Mouse (Mus musculus) spleen, adult 12 weeks (tissue): ENCODE data around the gene Ahnak.
"Not testable (repeated sequence)": the region's sequence is repeated elsewhere in the genome, so short reads cannot be mapped to it uniquely, and the experiment has no call there.

Experiments
- DNase-seq: peaks from one replicate; pipeline ENCODE4 v3.0.0; 2022; ENCODE audit warnings: low spot score

Gene Ahnak

GRCm38 (mm10) chr19:9097441-9097840, 108.4 kb downstream of the Ahnak start:
- DNase-seq: no peak

GRCm38 (mm10) chr19:9099751-9100150, 110.7 kb downstream of the Ahnak start:
- DNase-seq: no peak

GRCm38 (mm10) chr19:9100297-9101061, 111.4 kb downstream of the Ahnak start:
- DNase-seq: no peak

- no peak for DNase-seq
These were observed 112.0 kb downstream of the Ahnak start for GRCm38 (mm10) chr19:9101062-9101457.

- DNase-seq: no peak
These were observed 114.9 kb downstream of the Ahnak start for GRCm38 (mm10) chr19:9103986-9104385.

GRCm38 (mm10) chr19:9105101-9105685, 116.1 kb downstream of the Ahnak start:
- no peak for DNase-seq

GRCm38 (mm10) chr19:9106096-9106495, 117.0 kb downstream of the Ahnak start:
- DNase-seq: no peak

GRCm38 (mm10) chr19:9106751-9107378, 117.8 kb downstream of the Ahnak start:
- DNase-seq: no peak

- no peak for DNase-seq
These were observed 118.3 kb downstream of the Ahnak start for GRCm38 (mm10) chr19:9107379-9107755.

- DNase-seq: no peak
These were observed 119.5 kb downstream of the Ahnak start for GRCm38 (mm10) chr19:9108536-9108935.

GRCm38 (mm10) chr19:9110182-9110869, 121.2 kb downstream of the Ahnak start:
- DNase-seq: peak; percentile 19

GRCm38 (mm10) chr19:9112043-9112442, 123.0 kb downstream of the Ahnak start:
- DNase-seq: no peak

- no peak for DNase-seq
These were observed 127.2 kb downstream of the Ahnak start for GRCm38 (mm10) chr19:9116268-9116667.

- DNase-seq: no peak
These were observed 128.2 kb downstream of the Ahnak start for GRCm38 (mm10) chr19:9117275-9117674.

- DNase-seq: no peak
These were observed 130.8 kb downstream of the Ahnak start for GRCm38 (mm10) chr19:9119655-9120425.

GRCm38 (mm10) chr19:9122390-9122789, 133.3 kb downstream of the Ahnak start:
- DNase-seq: no peak

- not testable (repeated sequence) for DNase-seq
These were observed 134.9 kb downstream of the Ahnak start for GRCm38 (mm10) chr19:9123986-9124385.
